Mouse (Mus musculus): ENCODE data around the gene Coro2b.
A peak's percentile ranks its signal among the peaks of the same experiment; 100 is the strongest.

Gene Coro2b

DNA sequence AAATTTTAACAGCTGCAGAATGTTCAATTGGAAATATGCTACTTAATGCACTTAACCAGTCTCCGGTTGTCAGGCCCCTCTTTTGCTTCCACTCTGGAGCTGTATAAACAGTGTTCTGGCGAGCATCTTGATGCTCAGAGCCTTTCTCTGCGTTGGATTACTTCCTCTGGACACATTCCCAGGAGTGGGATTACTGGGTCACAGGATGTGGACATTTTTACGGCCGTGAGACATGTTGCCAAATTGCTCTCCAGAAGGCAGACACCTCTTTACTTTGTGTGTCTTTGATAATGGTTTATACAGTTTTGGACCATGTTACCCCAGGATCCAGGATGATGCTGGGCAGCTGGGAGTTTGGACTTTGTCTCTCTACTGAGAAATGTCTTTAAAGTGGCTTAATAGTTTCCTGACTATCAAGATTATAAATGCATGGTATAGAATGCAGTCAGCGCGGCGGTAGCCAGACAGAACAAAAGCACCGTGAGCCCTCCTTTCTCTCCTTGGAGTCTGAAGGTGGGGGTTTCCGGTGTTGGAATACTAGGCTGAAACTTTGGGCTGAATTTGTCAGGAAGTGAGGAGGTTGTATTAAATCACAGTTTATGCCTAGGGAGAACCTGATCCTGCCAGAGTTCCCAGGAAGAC, 23.2 kb downstream of the Coro2b start:
- no peak for DNase-seq (ENCODE audit: low spot score in 2 of 2)

DNA sequence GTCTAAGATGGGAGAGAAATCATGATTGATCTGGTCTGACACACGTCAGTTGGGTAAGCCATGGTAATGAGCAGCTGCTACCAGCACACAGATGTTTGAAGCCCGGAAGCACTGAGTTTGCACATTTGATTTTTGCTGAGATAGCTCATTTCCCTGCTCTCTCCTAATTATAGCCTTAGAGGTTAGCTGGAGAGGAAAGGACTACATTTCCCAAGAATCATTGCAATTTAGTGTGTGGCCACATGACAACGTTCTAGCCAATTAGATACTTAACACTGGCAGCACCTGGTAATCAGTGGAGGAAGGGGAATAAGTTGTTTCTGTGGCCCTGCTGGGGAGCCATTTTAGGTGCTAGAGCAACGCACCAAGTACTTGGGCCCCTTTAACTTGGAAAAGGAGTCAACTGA, 26.3 kb downstream of the Coro2b start:
- peak; percentile 63 to 71 for DNase-seq (ENCODE audit: low spot score in 2 of 2)

DNA sequence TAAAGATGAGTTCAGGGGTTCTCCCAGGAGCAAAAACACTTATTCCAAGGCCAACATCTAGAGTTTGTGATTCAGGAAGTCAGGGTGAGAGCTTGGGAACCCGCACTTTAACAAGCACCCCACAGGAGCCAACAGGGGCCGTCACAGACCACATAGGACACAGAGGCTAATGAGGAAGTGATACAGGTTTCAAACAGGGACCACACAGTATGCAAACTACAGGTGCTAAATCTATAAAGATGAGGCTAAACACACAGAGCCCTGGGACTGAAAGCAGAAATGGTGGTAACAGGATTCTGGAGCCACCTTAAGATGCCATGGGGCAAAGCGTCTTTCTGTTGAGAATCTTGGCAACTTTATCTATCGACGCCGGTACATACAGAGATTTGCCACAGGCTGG, 27.2 kb downstream of the Coro2b start:
- DNase-seq (ENCODE audit: low spot score in 2 of 2): no peak

DNA sequence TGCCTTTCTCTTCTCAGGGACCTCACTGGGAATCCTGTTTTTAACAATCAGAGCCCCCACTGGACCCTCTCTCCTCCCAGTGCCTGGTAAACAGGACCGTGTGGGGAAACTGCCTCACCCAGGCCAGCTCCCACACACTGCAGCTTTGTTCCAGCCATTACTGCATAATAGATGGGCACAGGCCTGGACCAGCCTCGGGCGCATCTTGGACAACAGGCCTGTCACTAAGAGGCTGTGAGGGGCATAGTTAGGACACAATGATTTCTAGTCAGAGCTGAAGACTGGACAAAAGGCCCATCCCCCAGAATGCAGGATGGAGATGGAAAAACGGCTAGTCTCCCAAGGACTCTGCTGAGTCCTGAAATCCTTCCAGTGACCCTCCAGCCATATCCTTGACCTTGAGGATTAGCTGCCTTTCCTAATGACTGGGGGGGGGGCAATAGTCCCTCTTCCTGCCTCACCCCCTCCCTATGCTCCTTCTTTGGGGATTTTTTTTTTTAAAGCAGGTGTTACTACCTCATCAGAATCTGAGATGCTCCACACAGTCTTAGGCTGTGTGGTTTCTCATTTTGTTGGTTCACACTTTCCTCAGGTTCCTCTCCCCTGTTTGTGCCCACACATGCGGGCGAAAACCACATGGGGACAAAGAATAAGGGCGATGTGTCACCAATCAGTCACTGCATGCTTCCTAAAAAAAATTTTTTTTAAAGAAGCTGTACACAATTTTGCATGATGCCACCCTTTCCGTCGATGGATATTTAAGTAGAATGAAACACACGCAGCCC, 27.9 kb downstream of the Coro2b start:
- DNase-seq (ENCODE audit: low spot score in 2 of 2): no peak

DNA sequence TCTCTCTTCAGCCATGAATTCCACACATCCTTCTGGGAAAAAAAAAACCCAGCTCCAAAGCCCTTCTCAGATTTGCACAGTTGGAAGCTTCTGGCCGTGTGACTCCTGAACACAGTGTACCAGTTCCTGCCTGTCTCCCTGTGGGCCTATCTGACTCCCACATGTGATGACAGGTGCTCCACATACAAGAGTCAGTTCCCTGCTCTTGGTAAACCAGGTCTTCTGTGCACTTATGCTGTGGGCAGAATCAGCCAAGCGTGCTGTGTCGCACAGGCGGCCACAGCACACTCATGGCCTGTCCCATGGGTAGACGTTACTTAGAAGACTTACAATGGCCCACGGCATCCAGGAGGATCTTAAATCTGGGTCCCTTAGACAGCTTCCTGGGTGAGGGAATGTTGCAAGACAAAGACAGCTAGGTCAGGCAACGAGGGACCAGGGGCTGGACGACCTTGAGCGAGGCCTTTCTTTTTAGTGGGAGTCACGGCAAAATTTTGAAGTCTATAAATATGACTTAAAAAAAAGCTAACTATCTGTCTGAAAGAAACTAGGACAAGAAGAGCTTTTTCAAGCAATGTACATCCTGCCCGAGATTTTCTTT, 30.3 kb downstream of the Coro2b start:
- no peak for DNase-seq (ENCODE audit: low spot score in 2 of 2)

DNA sequence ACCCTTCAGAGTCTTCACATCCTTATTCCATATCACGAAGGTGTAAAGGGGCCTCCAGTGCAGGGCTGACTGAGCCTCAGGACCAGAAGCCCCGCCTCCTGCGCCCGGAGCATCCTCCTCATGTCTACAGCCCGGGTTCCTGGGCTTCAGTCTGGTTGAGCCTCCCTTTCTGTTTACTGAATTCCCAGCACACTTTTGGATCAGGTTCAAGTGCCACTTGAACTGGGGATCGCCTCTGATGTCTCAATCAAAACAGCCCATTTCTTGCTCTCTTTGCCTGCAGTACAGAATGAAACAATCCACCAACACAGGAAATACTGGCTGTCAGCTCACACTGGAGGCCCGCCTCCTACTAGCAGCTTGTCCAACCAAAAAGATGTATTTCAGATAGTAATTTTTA, 32.7 kb downstream of the Coro2b start:
- no peak for DNase-seq (ENCODE audit: low spot score in 2 of 2)

DNA sequence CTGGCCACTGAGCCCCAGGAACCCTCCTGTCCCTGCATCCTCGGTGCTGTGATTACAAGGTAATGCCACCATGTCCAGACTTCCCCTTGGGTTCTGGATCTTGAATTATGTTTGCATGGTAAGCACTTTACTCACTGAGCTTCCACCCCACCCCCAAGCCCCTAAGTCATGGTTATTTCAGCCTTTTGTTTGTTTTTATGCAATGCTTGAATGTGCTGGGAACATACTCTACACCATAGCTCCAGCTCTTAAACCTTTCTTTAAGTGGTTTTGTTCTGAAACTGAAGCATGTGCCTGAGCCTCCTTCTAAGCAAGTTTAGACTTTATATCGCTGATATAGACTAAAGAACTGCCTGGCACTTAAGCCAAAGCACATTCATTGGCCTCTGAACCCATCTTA, 34.5 kb downstream of the Coro2b start:
- no peak for DNase-seq (ENCODE audit: low spot score in 2 of 2)

DNA sequence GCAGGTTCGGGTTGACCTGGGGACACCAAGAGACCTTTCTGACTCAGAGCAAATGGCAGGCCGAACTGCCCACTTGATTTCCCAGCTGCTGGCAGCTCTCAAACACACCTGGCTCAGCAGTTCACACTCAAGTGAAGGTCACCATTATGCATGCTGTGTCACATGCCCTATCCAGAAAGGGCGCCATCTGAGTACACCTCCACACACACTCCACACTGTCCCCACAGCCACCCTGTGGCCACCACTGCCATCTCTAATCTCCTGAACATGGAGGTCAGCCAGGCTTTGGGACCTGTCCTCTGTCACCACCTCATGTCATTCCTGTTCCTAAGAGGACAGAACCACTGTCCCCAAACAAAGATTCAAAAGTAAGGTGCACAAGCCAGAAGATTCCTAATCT, 35.3 kb downstream of the Coro2b start:
- no peak for DNase-seq (ENCODE audit: low spot score in 2 of 2)

DNA sequence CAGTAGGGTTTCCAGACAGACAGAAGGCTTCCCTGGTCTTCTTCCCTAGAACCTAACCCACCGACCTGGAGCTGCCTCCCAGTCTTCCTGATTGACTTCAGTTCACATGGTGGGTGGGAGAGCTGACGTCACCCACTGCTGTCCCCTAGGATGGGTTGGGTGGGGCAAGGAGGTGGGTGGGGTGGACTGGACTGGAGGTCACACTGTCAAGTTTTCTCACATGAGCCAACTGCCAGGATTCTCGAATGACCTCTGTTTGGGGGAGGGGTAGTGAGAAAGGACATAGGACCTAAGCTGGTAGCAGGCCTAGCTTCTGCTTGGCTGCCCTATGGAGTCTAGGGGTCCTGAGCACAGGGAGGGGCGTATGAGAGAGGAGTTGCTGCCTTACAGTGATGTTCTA, 36.8 kb downstream of the Coro2b start:
- DNase-seq (ENCODE audit: low spot score in 2 of 2): no peak

DNA sequence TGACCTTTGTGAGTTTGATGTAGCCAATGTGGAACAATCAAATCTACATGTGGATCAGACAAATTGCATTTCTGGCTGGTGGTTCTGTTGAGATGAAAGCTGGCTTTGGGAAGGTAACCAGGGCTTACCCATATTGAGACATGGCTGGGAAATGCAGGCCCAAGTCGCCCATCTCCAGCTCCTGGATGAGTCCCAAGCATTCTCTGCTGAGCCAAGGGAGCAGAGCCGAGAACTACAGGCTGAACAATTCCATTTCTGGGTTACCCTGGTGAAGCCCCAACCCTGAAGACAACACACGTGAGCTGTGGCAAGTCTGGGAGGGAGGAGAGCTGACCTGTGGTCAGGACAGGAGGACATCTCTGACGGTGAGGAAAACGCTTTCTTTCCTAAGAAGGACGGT, 37.9 kb downstream of the Coro2b start:
- no peak for DNase-seq (ENCODE audit: low spot score in 2 of 2)

DNA sequence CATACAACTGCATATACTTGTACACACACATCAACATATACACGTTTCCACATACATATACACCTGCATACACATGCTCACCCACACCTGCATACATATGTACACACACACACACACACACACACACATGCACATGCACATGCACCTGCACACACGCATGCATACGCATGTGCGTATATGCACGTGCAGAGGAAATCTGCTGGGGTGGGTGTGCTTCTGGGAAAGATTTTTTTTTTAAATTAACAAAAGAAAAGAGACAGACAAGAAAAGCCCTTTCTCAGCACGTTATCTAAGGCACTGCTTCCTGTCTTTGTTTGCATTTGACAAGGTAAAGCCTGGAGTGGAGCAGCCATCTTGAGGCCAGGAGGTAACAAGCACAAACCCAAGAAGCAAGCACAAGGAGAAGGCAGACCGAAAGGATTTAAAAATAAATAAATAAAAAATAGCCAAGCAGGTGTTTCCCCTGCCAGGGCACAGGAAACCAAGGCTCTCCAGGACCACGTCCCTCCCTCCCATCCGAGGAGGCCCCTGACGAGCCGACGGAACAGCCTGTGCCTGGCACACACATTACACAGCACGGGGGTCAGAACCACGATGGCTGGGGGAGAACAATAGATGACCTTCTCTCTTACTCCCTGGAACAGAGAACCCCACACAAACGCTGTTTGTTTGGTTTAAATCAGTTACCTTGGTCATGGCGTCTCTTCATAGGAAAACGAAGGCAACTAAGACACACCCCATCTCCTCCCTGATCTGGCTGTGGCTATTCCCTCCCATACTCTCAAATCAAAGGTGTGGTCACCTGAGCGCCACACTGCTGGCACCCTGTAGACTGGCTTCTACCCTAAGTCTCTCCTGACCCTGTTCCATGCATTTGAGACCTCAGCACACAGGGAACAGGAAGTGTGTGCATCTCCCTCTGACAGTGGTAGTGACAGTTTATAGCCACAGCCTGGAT, 39.4 kb downstream of the Coro2b start:
- peak in 1 of 2 experiments; percentile 30 for DNase-seq (ENCODE audit: low spot score in 2 of 2)

DNA sequence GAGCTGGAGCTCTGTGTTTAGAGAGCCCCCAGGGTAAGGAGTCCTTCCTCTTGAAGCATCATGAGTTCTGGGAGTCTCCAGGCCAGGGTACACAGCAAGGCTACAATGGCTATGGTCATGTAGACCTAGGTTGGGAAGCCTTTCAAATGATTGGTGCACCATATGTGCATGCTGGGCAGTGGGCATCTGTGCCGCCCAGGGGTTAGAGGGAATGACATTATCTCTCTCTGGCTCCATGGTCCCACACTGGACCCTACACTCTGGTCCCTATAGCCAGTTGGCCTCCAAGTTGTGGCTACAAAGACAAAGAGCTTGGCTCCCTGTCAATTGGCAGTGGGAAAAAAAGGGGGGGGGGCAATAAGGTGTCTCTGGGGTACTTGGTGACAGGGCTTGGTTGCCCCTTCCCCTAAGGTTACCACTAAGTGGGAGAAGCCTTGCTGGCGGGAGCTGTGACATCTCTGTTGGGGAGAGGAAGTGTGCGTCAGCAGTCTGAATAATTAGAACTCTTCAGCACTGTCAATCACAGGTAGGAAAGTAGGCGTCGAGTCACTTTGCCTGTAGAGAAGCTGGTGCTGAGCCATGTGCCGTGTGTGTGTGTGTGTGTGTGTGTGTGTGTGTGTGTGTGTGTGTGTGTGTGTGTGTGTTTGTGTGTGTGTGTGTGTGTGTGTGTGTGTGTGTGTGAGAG, 44.4 kb downstream of the Coro2b start:
- no peak for DNase-seq (ENCODE audit: low spot score in 2 of 2)

DNA sequence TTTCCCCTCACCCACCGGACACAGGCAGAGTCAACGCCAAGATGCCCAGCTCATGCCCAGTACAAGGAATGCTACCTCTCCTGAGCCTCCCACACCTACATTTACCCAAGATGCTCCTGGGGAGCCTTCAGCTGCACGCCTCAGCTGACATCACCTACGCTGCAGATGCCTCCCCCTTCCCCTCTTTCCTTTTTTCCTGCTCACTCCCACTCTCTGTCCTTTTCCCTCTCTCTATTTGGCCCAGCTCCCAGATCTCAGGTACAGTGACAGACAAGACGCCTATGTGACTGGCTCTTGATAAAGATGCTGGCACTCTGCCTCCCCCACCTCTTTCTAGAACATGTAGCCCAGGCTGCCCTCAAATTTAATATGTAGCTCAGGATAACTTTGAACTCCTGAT, 45.2 kb downstream of the Coro2b start:
- no peak for DNase-seq (ENCODE audit: low spot score in 2 of 2)

DNA sequence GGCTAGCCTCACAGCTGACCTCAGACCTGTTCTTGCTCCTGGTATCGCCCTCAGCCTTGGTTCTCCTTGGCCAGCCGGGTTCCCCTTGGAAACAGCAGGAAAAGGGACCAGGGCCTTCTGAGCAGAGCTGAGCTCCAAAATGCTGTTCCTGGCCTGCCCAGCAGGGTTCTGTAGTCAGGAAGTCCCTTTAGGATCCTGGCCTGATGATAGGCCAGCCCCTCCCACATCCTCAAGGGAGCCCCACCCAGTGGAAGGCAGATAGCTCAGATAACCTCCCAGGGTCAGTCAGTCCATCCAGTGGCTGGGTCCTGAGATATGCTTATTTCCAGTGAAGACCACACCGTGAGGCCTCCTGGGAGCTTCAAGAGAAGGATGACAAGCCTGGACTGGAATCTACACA, 45.7 kb downstream of the Coro2b start:
- no peak for DNase-seq (ENCODE audit: low spot score in 2 of 2)

DNA sequence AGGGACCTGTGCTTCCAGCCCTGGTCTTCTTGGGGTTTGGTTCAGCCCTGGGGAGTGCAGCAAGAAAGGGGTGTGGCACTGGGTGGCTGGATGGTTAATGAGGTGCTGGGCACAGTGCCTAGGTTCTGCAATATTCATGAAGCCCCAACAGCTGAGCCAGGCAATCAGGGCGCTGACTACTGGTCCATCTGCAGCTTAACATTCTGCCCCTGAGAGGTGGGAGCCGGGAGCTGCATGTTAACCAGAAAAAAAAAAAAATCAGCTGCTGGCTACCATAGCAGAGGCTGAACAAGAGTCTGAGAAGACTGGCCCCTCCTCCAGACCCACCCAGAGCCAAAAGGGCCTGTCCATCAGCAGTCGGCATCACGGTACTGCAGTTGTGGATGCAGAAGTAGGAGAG, 52.7 kb downstream of the Coro2b start:
- DNase-seq (ENCODE audit: low spot score in 2 of 2): no peak

DNA sequence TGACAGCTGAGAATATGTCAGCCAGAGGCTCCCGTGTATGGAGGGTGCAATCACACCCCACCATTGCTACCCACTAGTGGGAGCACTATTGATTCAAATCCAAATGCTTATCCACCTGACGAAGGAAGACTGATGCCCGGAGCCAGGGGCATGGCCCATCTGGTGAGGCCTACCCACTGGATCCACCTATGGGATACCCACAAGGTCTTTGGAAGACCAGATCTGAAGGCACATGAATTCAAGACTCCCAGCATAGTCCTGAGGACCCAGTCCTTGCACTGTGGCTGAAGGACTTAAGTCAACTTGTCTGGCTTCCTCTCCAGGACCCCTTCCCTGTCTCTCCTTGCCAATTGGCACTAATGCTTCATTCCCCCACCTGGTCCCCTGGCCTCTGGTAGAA, 54.1 kb downstream of the Coro2b start:
- no peak for DNase-seq (ENCODE audit: low spot score in 2 of 2)

DNA sequence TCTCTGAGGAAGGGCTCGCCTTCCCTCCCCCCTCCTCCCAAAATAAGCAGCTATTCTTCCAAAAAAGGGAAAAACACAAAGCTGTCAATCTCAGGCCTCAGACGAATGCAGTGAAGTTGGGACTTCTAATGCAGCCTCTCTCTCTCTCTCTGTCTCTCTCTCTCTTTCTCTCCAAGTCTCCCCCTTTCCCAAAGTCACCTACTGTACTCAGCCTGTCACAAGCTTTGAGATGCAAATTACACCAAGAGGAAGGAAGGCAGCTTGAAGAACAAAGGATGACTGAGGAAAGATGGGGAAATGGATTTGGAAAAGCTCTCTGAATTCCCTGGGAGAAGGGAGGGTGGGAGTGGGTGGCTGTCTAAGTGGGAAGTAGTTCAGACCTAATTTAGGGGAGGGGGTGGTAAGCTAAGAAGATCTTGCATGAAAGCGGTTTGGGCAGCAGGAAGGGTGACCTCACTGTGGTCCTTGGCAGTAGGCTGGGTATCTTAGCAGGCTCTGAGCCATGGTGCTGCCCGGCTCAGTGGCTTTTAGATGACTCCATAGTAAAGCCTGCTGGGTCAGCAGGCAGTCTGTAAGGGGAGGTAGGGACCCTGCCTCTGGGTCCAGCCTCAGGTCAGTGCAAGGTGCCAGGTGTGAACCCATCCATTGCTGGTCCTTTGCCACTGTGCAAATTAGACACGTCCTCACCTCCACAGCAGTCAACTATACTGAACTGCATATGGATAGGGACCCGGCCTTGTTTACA, 55.8 kb downstream of the Coro2b start:
- no peak for DNase-seq (ENCODE audit: low spot score in 2 of 2)

DNA sequence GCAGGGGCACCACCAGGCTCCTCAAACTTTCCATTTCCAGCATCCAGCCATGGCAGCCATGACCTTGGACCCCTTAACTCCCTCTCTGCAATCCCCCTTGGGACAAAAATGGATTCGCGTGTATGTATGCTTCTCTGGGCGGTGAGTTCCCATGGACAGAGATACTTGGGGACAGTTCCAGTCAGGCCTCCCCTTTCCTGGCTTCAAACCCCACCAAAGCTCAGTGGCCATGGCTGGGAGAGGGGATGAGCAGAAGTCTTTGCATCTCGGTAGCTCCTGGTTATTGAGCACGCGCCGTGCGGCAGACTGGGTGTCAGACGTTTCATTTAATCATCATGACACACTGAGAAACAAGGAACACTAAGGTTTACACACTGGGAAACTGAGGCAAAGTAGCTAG, 56.7 kb downstream of the Coro2b start:
- no peak for DNase-seq (ENCODE audit: low spot score in 2 of 2)

DNA sequence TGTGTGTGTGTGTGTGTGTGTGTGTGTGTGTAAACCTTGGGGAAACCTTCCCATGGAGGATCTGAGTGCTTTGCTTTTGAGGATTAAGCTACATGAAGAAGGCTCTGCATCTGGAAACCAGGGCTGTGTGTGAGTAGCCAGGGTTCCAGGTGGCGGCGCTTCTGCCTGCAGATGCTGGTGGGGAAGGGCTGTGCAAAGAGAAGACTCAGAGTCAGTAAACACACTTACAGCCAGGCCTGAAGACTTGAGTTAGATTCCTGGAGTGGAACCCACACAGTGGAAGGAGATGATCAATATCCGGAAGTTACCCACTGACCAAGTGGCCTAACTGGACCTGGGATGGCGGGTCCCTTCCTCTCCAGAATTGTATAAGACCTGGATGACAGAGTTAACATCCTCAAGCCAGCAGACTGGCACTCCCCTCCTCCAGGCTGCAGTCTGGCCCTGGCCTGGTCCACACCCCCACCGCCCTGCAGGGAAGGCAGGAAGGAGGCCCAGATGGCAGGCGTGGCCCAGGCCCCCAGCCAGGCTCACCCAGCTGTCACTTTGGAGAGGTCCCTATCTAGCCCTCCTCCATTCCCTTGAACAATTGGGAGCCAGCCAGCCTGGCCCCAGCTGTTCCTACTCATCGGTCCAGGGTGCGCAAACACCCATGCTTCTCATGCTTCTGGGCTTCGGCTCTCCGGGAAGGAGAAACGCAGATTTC, 59.9 kb downstream of the Coro2b start:
- DNase-seq (ENCODE audit: low spot score in 2 of 2): no peak

DNA sequence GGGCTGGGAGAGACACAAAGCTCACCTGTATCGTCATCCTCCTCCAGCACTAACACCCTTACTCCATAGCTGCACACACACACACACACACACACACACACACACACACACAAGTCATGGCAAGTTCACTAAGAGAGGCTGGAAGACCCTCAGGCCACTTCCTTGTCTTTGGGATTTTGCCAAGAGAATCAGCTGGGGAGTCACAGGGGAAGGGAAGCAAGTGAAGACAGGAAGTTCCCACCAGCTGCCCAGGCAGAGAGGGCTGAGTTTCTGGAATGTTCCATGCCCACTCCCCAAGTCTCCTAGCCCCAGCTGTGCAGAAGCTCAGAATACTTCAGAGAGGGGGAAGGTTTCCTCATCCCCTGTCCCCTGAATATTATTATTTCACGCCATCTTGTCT, 62.6 kb downstream of the Coro2b start:
- no peak for DNase-seq (ENCODE audit: low spot score in 2 of 2)

Data from thymus, postnatal 10 days (tissue).